Mouse (Mus musculus): Measurements from ENCODE around the gene Apoc3. TPM values are rescaled to one million over a fixed set of nuclear protein-coding genes. Genes with fewer than 3 reads are reported as not detected.

Apoc3 gene
- polyA plus RNA-seq, 1 experiment from 2014 or later: 2.3 TPM

GRCm38 (mm10) chr9:46227064-46227614, 8.3 kb downstream of the Apoc3 start:
- Histone ChIP-seq H3K4me1 (replicated peaks; ENCODE audit: insufficient read depth, low read length) (peaks cover 6% of the 10 kb centered on the region; the same call in 1 of the 2 replicates), H3K27me3 (ENCODE audit: insufficient read depth, low read length) (no peaks in the 10 kb centered on the region), H3K9ac (ENCODE audit: low read depth, low read length) (no peak overlapping the region), H3K27ac (no peak overlapping the region), H3K36me3 (ENCODE audit: insufficient read depth, low read length) (peaks cover under 1% of the 10 kb centered on the region; the same call in 1 of the 2 replicates), H3K9me3 (replicated peaks; ENCODE audit: low read length) (no peaks in the 10 kb centered on the region), H3K4me3 (replicated peaks; ENCODE audit: low read depth, low read length) (no peak overlapping the region), H3K4me2 (ENCODE audit: low read length) (no peak overlapping the region)
- ATAC-seq (replicated peaks; ENCODE audit: low FRiP score, low read depth): no peak
- 89% methylated on average over 3 of the region's 3 CpGs for WGBS
- DNase-seq (ENCODE audit: low spot score): no peak
- no peak for TF ChIP-seq CTCF (IDR thresholded peaks at IDR 0.05; ENCODE audit: low read depth)

- no peak overlapping the region for H3K4me3 ChIP-seq (replicated peaks; ENCODE audit: low read depth, low read length)
- DNase-seq (ENCODE audit: low spot score) (no peak), ATAC-seq (replicated peaks; ENCODE audit: low FRiP score, low read depth) (no peak)
- no peaks in the 10 kb centered on the region for H3K27me3 ChIP-seq (ENCODE audit: insufficient read depth, low read length)
- 55% methylated on average over 5 of the region's 5 CpGs for WGBS
- no peak overlapping the region for H3K4me2 ChIP-seq (ENCODE audit: low read length)
- H3K4me1 ChIP-seq (replicated peaks; ENCODE audit: insufficient read depth, low read length): no peaks in the 10 kb centered on the region
- H3K9me3 ChIP-seq (replicated peaks; ENCODE audit: low read length): no peaks in the 10 kb centered on the region
- H3K27ac ChIP-seq: no peak overlapping the region
- no peak overlapping the region for H3K9ac ChIP-seq (ENCODE audit: low read depth, low read length)
- H3K36me3 ChIP-seq (ENCODE audit: insufficient read depth, low read length): peaks cover 18% of the 10 kb centered on the region
- TF ChIP-seq CTCF (IDR thresholded peaks at IDR 0.05; ENCODE audit: low read depth): no peak
These were observed 10.3 kb downstream of the Apoc3 start for GRCm38 (mm10) chr9:46224945-46225660.

- 56% methylated on average over 3 of the region's 3 CpGs for WGBS
- no peak overlapping the region for H3K4me3 ChIP-seq (replicated peaks; ENCODE audit: low read depth, low read length)
- peaks cover 25% of the 10 kb centered on the region for H3K36me3 ChIP-seq (ENCODE audit: insufficient read depth, low read length)
- H3K4me2 ChIP-seq (ENCODE audit: low read length): no peak overlapping the region
- no peaks in the 10 kb centered on the region for H3K27me3 ChIP-seq (ENCODE audit: insufficient read depth, low read length)
- no peak overlapping the region for H3K27ac ChIP-seq
- no peaks in the 10 kb centered on the region for H3K4me1 ChIP-seq (replicated peaks; ENCODE audit: insufficient read depth, low read length)
- no peak for TF ChIP-seq CTCF (IDR thresholded peaks at IDR 0.05; ENCODE audit: low read depth)
- DNase-seq (ENCODE audit: low spot score) (no peak), ATAC-seq (replicated peaks; ENCODE audit: low FRiP score, low read depth) (no peak)
- H3K9me3 ChIP-seq (replicated peaks; ENCODE audit: low read length): no peaks in the 10 kb centered on the region
- H3K9ac ChIP-seq (ENCODE audit: low read depth, low read length): no peak overlapping the region
These were observed 11.3 kb downstream of the Apoc3 start for GRCm38 (mm10) chr9:46224101-46224500.

- Histone ChIP-seq H3K9ac (ENCODE audit: low read depth, low read length) (no peak overlapping the region), H3K4me2 (ENCODE audit: low read length) (no peak overlapping the region), H3K4me1 (replicated peaks; ENCODE audit: insufficient read depth, low read length) (no peaks in the 10 kb centered on the region), H3K27me3 (ENCODE audit: insufficient read depth, low read length) (no peaks in the 10 kb centered on the region), H3K9me3 (replicated peaks; ENCODE audit: low read length) (no peaks in the 10 kb centered on the region), H3K27ac (no peak overlapping the region), H3K4me3 (replicated peaks; ENCODE audit: low read depth, low read length) (no peak overlapping the region), H3K36me3 (ENCODE audit: insufficient read depth, low read length) (peaks cover 25% of the 10 kb centered on the region)
- no peak for DNase-seq (ENCODE audit: low spot score)
- ATAC-seq (replicated peaks; ENCODE audit: low FRiP score, low read depth): no peak
- WGBS: 82% methylated on average over 6 of the region's 6 CpGs
- TF ChIP-seq CTCF (IDR thresholded peaks at IDR 0.05; ENCODE audit: low read depth): no peak
These were observed 12.3 kb downstream of the Apoc3 start for GRCm38 (mm10) chr9:46223090-46223489.

- no peaks in the 10 kb centered on the region for H3K9me3 ChIP-seq (replicated peaks; ENCODE audit: low read length)
- WGBS: 58% methylated on average over 9 of the region's 9 CpGs
- TF ChIP-seq CTCF (IDR thresholded peaks at IDR 0.05; ENCODE audit: low read depth): no peak
- no peak for ATAC-seq (replicated peaks; ENCODE audit: low FRiP score, low read depth)
- H3K36me3 ChIP-seq (ENCODE audit: insufficient read depth, low read length): peaks cover 25% of the 10 kb centered on the region
- no peak for DNase-seq (ENCODE audit: low spot score)
- no peak overlapping the region for H3K4me2 ChIP-seq (ENCODE audit: low read length)
- no peak overlapping the region for H3K9ac ChIP-seq (ENCODE audit: low read depth, low read length)
- no peaks in the 10 kb centered on the region for H3K27me3 ChIP-seq (ENCODE audit: insufficient read depth, low read length)
- no peak overlapping the region for H3K4me3 ChIP-seq (replicated peaks; ENCODE audit: low read depth, low read length)
- no peak overlapping the region for H3K27ac ChIP-seq
- H3K4me1 ChIP-seq (replicated peaks; ENCODE audit: insufficient read depth, low read length): no peaks in the 10 kb centered on the region
These were observed 17.3 kb downstream of the Apoc3 start for GRCm38 (mm10) chr9:46218176-46218575.

GRCm38 (mm10) chr9:46216744-46217470, 18.5 kb downstream of the Apoc3 start:
- Histone ChIP-seq H3K4me1 (replicated peaks; ENCODE audit: insufficient read depth, low read length) (no peaks in the 10 kb centered on the region), H3K9ac (ENCODE audit: low read depth, low read length) (no peak overlapping the region), H3K36me3 (ENCODE audit: insufficient read depth, low read length) (peaks cover 32% of the 10 kb centered on the region), H3K27ac (no peak overlapping the region), H3K9me3 (replicated peaks; ENCODE audit: low read length) (no peaks in the 10 kb centered on the region), H3K4me3 (replicated peaks; ENCODE audit: low read depth, low read length) (no peak overlapping the region), H3K4me2 (ENCODE audit: low read length) (no peak overlapping the region), H3K27me3 (ENCODE audit: insufficient read depth, low read length) (no peaks in the 10 kb centered on the region)
- no peak for ATAC-seq (replicated peaks; ENCODE audit: low FRiP score, low read depth)
- TF ChIP-seq CTCF (IDR thresholded peaks at IDR 0.05; ENCODE audit: low read depth): no peak
- 89% methylated on average over 13 of the region's 13 CpGs for WGBS
- DNase-seq (ENCODE audit: low spot score): no peak

Data from kidney, postnatal 0 days (tissue).